Mouse (Mus musculus) adrenal gland (tissue): Measurements from ENCODE around the gene Akap14.
"Not testable (repeated sequence)": the region's sequence is repeated elsewhere in the genome, so short reads cannot be mapped to it uniquely, and the experiment has no call there.

Experiments used
- intact Hi-C: fragments of 180-260 bp; cut with DNase I; formaldehyde crosslinking; loops from one replicate; pipeline ENCODE4 v1.15.1; 2025
- long read RNA-seq, 2 experiments: library from polyadenylated mRNA; unstranded; transcript quantifications; one replicate each; pipeline ENCODE4 v2.0.0; 2020; ENCODE audit warnings: borderline replicate concordance in 1 of 2; ENCODE audit not compliant: insufficient replicate concordance in 1 of 2

The Akap14 gene
- long read RNA-seq, experiment 1 = 0 reads
- long read RNA-seq, experiment 2 = 0 reads

GRCm38 (mm10) chrX:37168742-37169141 is at the start of gene Akap14:
Gene Akap14, minus strand, starts transcription at chrX:37168842.
- intact Hi-C loops = no loop called here

DNA sequence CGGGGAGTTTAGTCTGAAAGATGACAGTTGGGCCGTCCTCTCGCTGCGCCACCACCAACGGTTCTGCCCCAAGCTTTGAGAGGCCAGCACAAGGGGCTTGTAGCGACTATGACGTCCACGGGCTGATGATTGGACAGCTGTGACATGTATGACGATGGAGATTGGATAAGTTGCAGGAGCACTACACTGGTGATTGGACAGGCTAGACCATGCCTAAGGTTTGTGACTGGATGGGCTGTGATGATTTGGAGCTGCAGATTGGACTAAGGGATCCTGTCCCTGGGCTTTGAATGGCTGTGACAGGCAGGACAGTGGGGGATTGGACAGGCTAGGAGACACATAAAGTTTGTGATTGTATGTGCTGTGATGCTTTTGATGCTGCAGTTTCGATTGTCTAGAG is 42.3 kb upstream of the Akap14 start, which contains the start of gene Gm9:
TSS of gene Gm9 (minus strand) at position 101 of the 400 bp plus-strand sequence.
- intact Hi-C loops = no loop called here

- intact Hi-C loops = no loop called here
Observed at GRCm38 (mm10) chrX:37198676-37199075, 30.0 kb upstream of the Akap14 start.

GRCm38 (mm10) chrX:37191744-37192379 is 23.2 kb upstream of the Akap14 start:
- intact Hi-C loops = no loop called here

DNA sequence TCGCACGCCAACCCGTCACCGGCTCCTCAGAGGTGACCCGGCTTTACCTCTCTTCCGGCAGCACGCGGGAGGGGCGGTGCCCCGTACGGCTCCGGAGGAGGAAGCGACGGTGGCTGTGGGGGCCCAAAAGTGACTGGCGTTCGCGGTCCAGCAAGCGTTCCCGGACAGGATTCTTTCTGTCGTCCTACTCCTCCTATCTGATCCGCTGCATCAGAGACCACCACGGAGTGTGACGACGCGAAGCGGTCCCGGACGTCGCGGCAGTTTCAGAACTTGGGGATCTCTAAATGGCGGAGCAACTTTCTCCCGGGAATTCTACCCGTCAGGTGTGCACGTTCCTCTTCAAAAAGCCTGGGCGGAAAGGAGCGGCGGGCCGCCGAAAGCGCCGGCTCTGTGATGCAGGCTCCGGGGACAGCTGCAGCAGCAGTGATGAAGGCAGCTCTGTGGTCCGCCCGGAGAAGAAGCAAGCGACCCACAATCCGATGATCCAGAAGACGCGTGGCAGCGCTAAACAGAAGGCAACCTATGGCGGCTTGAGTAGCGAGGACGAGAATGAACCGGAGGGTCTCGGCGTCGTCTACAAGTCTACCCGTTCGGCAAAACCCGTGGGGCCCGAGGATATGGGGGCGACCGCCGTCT is 22.6 kb upstream of the Akap14 start, which contains the start of the genes Ndufa1 and Rnf113a1:
TSS of gene Ndufa1 (minus strand) at position 59 of the 639 bp plus-strand sequence.
TSS of gene Rnf113a1 (plus strand) at position 141 of the 639 bp plus-strand sequence.
- intact Hi-C loops = no loop called here

DNA sequence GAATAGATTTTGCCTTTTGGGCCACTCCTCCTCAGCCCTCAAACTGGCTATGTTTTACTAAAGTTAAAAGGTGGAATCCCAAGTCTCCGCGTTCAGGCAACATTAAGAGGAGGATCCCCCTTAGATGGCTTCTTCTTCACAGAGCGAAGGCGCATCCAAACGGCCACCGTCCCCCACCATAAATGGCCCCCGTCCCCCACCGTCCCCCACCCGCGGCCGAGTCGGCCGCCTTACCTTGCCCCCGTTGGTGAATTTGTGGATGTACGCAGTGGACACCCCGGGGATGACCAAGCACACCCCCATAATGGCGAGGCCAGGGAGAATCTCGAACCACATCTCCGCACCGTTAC is 22.1 kb upstream of the Akap14 start:
- intact Hi-C loops = no loop called here

DNA sequence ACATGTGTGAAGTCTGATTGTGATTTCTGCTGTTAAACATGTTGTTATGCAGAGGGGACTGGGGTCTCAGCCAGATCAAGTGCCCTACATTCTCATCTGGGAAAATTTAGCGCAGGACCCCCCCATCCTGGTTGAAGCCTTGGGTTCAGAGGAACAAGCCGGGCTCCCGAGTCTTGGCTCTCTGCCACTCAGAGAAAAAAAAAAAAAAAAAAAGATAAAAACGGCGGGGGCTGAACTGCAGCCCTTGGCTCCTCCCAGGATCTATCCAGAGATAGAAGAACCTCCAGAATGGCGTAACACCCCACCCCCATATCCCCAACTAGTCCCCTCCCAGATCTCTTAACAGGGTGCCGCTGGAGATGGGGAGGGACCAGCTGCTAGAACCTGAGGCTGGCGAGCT is 15.8 kb upstream of the Akap14 start:
- intact Hi-C loops = not testable (repeated sequence)

GRCm38 (mm10) chrX:37167085-37167484 is 1.6 kb downstream of the Akap14 start:
- intact Hi-C loops = no loop called here

GRCm38 (mm10) chrX:37163115-37163514 is 5.5 kb downstream of the Akap14 start:
- intact Hi-C loops = no loop called here

GRCm38 (mm10) chrX:37161169-37161568 is 7.5 kb downstream of the Akap14 start:
- intact Hi-C loops = no loop called here

DNA sequence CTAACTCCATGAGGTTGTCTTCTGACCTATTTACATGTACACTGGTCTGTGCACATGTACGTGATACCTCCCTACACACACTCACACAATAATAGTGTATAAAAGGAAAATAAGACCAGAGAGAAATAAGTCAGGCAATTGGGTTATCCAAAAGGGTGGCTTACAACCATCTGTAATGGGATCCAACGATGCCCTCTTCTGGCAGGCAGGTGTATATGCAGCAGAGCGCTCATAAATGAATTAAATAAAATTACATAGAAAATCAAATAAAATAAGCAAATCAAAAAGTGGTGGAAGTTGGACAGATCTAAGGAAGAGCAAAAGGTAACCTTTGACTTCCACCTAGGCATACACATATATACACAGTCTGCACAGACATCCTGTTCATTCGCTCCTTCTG is 10.8 kb downstream of the Akap14 start:
- intact Hi-C loops = no loop called here

GRCm38 (mm10) chrX:37144954-37145353 is 23.7 kb downstream of the Akap14 start:
- intact Hi-C loops = no loop called here

- intact Hi-C loops = not testable (repeated sequence)
Observed at GRCm38 (mm10) chrX:37144498-37144897, 24.1 kb downstream of the Akap14 start.

DNA sequence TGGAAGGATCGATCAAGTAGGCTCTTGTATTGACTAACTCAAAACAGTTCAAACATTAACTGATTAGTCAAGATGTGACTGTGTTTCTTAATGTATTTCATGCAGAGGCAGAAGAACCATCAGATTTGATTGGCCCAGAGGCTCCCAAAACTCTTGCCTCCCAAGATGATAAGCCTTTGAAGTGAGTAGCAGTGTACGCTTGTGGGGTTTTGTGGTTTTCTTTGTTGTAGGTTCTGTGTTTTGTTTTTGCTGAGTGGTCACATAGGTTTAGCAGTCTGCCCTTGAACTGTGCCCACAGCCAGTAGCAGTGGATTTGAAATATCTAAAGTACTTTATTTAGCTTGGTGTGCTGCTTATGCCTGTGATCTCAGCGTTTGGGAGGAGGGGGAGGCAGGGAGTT is 26.9 kb downstream of the Akap14 start:
- intact Hi-C loops = no loop called here

DNA sequence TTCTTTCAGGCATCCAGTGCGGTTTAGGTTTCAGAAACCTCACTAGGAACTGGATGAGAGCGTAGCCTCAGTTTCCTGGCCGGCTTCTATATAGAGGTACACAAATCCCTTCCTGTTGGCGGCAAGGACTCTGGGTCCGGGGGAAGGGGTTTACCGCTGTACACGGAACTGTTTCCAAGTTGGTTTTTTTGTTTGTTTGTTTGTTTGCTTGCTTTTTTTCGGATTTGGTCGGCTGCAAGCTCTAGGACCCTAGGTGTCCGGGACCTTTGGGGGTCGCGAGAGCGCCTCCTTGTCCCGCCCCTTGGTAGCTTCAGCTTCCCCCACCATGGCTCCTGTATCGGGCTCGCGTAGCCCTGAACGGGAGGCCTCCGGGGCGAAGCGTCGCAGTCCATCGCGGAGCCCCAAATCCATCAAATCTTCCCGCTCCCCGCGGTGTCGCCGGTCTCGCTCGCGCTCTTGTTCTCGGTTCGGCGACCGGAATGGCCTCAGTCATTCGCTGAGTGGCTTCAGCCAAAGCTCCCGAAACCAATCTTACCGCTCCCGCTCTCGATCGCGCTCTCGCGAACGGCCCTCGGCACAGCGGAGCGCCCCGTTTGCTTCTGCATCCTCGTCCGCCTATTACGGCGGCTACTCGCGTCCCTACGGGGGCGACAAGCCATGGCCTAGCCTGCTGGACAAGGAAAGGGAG is 41.8 kb downstream of the Akap14 start, which contains the start of gene Nkap:
TSS of gene Nkap (plus strand) at position 125 of the 688 bp plus-strand sequence.
- intact Hi-C loops = no loop called here

DNA sequence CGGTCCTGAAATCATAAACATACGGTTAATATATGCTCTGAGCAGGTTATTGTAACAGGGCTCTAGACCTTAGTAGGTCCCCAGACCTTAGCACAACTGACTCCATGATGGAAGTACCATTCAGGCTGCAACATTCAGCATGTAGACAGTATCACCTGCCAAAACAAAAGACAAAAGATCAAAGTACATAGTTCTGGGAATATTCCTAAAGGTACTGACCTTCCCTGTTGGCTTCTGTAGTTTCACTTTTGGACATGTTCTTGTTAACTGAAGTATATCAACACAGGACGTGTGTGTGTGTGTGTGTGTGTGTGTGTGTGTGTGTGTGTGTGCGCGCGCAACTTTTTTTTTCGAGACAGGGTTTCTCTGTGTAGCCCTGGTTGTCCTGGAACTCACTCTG is 43.1 kb downstream of the Akap14 start:
- intact Hi-C loops = no loop called here

DNA sequence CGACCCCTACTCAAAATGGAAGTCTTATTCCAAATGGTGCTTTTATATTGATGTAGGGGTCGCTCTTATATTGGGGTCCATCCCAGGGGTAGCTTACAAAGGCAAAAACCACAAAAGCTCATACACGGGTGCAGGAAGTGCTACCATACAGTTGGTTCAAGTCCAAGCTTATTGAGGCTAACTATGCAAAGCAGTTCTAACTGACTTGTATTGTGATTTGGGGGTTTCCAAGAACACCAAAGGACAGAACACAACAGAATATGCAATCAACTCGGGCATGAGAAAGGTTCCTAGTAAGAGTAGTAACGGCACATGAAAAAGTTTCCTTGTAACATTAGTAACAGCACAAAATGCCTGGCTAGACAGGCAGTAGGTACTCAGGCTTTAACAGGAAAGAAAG is 48.4 kb downstream of the Akap14 start:
- intact Hi-C loops = no loop called here

GRCm38 (mm10) chrX:37119585-37119984 is 49.1 kb downstream of the Akap14 start:
- intact Hi-C loops = no loop called here

DNA sequence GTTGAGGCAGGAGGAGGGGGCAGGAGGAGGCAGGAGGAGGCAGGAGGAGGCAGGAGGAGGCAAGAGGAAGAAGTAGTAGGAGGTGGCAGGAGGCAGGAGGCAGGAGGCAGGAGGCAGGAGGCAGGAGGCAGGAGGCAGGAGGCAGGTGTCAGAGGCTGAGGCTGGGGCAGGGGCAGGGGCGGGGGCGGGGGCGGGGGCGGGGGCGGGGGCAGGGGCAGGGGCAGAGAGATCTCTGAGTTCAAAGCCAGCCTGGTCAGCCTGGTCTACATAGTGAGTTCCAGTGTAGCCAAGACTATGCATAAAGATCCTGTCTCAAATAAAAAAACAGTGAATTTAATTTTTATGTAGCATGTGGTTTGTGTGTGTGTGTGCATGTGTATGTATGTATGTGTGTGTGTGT is 51.6 kb downstream of the Akap14 start:
- intact Hi-C loops = no loop called here

- intact Hi-C loops = no loop called here
Observed at GRCm38 (mm10) chrX:37110881-37111193, 57.8 kb downstream of the Akap14 start.

DNA sequence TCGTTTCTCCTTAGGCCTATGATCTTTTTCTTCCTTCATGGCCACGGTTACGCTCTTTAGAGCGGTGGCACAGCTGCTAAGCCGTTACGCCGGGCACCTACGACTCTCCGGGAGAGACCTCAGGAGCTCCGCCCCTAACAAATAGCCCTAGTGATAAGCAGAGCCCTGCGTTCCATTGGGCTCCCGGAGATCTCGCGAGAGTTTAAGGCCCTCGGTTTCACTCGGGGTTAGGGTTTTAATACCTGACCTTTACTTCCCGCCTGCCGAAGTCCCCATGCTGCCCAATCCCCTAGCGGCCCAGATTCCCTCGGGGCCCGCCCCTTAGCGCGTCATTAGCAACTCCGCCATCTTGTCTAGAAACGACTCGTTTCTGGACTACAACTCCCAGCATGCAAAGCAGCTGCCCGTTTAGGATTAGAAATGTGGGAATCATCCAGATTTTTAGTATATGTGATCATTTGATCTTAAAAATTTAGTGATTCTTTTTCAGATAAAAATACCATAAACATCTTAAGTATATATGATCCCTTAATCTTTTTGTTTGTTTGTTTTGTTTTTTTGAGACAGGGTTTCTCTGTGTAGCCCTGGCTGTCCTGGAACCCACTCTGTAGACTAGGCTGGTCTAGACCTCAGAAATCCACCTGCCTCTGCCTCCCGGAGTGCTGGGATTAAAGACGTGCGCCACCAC is 58.3 kb downstream of the Akap14 start, which contains the start of gene Upf3b:
TSS of gene Upf3b (minus strand) at position 130 of the 688 bp plus-strand sequence.
- intact Hi-C loops = no loop called here
